Mouse (Mus musculus) adipose tissue, adult 10 weeks (tissue): ENCODE data around the gene Sult1c1. TPM values are rescaled to one million over a fixed set of nuclear protein-coding genes. Genes with fewer than 3 reads are reported as not detected.

Experiments
- polyA plus RNA-seq: library from polyadenylated mRNA; stranded (reverse); fragments of 350-450 nt; fragmentation: Illumina TruSeq; extraction: RNeasy Lipid Tissue Mini Kit (QIAGEN cat#74804); gene quantifications from one replicate; pipeline ENCODE4 v1.2.3, GENCODE M21; 2014; ENCODE audit warnings: low read depth, low replicate concordance

Sult1c1 gene
- not detected for polyA plus RNA-seq

GRCm38 (mm10) chr17:53990574-53990973 lies at the start of gene Sult1c1:
Gene Sult1c1, minus strand, starts transcription at chr17:53990674.

Other genes with a start within 250 kb of the Sult1c1 start
- 6.1 TPM for gene Sult1c2, start 144.3 kb downstream of the Sult1c1 start, polyA plus RNA-seq